Mouse (Mus musculus): ENCODE data around the gene Pkib. TPM values are rescaled to one million over a fixed set of nuclear protein-coding genes. Genes with fewer than 3 reads are reported as not detected.

Gene Pkib
- 0.99 and 2.9 TPM in 2 replicates for polyA plus RNA-seq (2015; fragmentation: Nextera tagmentation; extraction: Ambion mirVana)

DNA sequence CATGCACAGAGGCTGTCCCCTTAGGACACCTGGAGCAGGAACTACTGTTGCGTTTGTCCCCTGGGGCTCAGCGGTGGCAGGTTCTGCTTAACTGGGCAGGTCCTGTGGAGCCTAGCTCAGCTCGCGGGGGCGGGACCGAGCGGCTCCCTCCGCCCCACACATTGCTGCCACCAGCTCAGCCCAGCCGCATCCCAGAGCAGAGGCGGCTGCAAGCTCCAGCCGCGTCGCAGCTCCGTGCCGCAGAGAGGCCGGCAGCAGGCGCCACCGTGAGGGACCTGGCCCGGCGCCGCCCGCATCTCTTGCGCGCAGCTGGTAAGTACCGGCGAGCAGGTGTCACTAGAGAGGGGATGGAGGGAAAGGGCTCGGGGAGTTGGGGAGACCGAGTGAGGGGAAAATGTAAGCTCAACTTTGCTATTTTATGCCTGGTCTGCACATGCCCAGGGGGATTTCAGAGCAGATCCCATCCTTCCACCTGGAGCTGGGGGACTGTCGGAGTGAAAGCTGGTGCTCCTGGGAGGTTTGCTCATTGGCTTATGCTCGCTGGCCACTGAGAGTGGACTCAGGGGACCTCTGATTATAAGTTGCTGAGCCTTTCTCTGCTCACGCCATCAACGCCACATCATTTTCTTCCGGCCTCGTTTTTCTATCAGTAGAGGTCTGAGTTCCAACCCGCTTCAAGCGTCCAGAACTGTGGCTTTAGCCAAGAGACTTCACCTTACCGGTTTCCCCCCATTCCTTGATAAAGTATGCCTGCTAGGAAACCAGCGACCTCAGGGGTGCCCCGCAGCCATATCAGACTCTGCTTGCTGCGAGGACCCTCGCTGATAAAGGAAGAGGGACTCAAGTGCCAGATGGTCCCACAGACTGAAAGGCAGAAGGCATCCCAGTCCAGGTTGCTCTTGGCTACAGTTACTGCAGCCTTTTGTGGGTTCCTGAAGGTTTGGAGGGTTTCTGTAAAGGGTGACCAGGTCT is at the start of gene Pkib:
Pkib (plus strand) TSS at position 86 of the 972 bp plus-strand sequence.

DNA sequence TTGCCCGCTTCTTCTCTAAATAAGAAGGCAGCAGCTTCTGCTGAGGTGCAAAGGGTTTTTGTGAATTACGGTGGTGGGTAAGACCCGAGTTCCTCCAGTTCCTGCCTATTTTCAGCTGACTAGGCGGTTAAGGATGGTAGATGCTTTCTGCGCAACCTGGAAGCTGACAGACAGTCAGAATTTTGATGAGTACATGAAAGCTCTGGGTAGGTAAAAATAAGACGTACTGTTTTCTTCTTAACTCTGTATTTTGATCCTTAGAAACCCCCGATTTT is 153.0 kb downstream of the Pkib start, which contains the start of gene Fabp7:
Fabp7 (plus strand) TSS at position 6 of the 275 bp plus-strand sequence.

Other genes with a start within 250 kb of the Pkib start
- gene Hsf2, start 145.6 kb upstream of the Pkib start, polyA plus RNA-seq (2015; fragmentation: Nextera tagmentation; extraction: Ambion mirVana) = 32.8 and 41.0 TPM in 2 replicates
- gene Serinc1, start 99.5 kb upstream of the Pkib start, polyA plus RNA-seq (2015; fragmentation: Nextera tagmentation; extraction: Ambion mirVana) = 120 and 126 TPM in 2 replicates
- gene Fabp7, start 152.9 kb downstream of the Pkib start, polyA plus RNA-seq (2015; fragmentation: Nextera tagmentation; extraction: Ambion mirVana) = 6.9 and 7.2 TPM in 2 replicates
- 20.3 and 20.4 TPM in 2 replicates for gene Smpdl3a, start 162.4 kb downstream of the Pkib start, polyA plus RNA-seq (2015; fragmentation: Nextera tagmentation; extraction: Ambion mirVana)